Mouse (Mus musculus): ENCODE measurements around the gene Itgb2. TPM values are rescaled to one million over a fixed set of nuclear protein-coding genes. Genes with fewer than 3 reads are reported as not detected.
A peak's percentile ranks its signal among the peaks of the same experiment; 100 is the strongest.

Gene Itgb2
- total RNA-seq, 1 experiment from 2014 or later: 5.8 TPM

DNA sequence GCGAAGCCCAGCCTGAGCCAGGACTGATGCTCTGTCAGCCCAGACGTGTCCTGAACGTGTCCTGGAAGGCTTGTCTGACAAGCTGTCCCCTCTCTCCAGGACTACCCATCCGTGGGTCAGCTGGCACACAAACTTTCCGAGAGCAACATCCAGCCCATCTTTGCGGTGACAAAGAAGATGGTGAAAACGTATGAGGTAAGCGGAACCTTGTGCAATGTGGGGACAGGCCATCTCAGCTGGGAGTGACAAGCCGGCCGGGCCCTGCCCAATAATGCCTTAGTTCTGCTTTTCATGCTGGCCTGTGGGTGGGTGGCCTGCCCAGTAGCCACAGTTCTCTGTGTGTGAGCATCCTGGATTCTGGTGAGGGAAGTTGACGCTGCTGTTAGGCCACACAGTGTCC, 20.8 kb downstream of the Itgb2 start:
- no peak for DNase-seq

DNA sequence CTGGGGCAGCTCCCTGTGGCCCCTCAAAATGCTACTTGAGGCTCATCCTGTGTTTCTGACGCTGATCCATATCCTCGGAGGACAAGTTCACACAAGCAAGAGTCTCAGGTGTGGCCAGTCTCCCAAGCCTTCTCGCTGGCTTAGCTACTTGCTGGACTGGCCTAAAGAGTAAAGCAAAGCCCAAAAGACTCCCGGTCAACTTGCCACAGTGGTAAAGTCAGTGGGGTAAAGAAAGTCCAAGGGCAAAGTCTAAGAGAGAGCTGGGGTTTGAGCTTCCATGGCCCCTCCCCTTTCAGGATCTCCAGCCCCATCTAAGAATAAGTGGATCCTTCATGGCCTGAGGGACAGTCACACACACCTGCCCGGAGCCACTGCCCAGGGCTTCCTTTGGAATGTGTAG, 22.1 kb downstream of the Itgb2 start:
- DNase-seq: no peak

DNA sequence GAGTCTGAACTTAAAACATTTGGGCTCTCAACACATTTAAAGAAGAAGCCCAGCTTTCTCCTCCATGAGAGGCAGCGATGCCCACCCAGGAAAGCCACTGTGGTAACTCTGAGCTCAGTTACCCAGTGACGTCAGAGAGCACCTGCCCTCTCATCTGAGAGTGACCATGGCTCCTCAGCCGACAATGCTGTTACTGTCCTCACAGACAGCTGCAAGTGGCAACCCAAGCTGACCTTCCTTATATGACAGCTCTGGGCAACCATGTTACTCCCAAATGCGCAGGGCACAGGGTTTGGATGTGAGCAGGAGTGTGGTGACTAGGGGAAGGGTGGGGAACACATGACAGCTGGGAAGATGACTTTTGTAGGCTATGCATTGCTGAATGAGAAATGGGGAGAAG, 23.2 kb downstream of the Itgb2 start:
- no peak for DNase-seq

DNA sequence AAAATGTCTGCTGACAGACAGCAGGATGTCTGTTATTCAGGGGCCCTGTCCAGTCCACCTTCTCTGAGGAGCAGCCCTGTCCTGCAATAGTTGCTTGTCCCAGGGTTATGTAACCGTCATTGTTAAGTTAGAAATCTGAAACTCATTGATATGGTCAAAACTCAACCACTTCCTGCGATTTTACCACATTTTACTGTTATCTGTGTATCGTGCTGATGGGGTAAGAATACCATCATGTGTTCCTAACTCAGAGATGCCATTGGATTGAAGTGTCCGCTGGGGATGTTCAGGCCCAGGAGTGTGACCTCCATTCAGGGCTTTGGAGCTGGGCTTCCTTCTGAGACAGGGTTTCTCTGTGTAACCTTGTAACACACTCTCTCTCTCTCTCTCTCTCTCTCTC, 24.9 kb downstream of the Itgb2 start:
- DNase-seq: no peak

GRCm38 (mm10) chr10:77556631-77557030, 26.6 kb downstream of the Itgb2 start:
- no peak for DNase-seq

- DNase-seq: no peak
Observed at GRCm38 (mm10) chr10:77557641-77558040, 27.6 kb downstream of the Itgb2 start.

GRCm38 (mm10) chr10:77560090-77560489, 30.0 kb downstream of the Itgb2 start:
- DNase-seq: no peak

DNA sequence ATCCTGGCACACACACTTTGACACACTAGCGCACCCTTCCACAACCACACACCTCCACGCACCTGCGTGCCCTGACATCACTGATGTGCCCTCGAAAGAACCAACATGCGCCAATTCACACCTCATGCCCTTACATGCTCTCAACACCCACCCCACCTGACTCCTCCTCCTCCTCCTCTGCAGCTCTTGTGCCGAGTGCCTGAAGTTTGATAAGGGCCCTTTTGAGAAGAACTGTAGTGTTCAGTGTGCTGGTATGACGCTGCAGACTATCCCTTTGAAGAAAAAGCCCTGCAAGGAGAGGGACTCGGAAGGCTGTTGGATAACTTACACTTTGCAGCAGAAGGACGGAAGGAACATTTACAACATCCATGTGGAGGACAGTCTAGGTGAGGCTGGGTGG, 30.8 kb downstream of the Itgb2 start:
- DNase-seq: no peak

- no peak for DNase-seq
Observed at GRCm38 (mm10) chr10:77561508-77561907, 31.5 kb downstream of the Itgb2 start.

- DNase-seq: no peak
Observed at GRCm38 (mm10) chr10:77565005-77565404, 35.0 kb downstream of the Itgb2 start.

DNA sequence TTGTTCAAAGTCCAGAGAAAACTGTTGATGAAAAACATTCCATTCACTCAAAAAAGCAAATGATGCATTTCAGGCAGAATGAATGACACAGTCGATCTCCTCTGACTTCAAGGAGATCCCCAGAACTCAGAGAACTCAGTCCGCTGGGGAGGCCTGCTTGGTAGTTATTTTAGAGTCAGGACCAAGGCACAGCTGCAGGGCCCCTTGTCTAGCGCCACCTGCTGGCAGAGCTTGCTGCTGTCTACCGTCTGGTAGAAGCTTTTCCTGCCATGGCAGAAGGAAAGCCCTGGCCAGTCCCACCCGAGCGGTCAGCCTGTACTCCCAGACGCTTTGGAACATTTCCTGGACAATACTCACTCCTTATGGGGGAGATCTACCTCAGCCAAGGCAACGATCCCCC, 36.6 kb downstream of the Itgb2 start:
- DNase-seq: peak; percentile 94

DNA sequence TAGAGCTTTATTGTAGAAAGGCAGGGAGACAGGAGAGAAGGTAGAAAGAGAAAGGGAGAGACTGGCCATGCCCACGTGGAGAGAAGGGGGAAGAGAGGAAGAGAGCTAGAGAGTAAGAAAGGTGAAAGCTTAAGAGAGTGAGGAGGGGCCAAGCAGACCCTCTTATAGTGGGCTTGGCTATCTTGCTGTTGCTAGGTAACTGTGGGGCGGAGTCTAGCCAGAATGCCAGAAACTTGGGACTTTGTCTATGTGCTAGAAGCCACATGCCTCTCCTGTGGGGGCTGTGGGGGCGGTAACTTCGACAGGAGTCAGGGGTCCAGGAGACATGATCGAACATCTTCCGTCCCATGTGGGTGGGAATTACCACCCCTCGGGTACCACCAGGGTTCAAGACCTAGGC, 39.4 kb downstream of the Itgb2 start:
- no peak for DNase-seq

DNA sequence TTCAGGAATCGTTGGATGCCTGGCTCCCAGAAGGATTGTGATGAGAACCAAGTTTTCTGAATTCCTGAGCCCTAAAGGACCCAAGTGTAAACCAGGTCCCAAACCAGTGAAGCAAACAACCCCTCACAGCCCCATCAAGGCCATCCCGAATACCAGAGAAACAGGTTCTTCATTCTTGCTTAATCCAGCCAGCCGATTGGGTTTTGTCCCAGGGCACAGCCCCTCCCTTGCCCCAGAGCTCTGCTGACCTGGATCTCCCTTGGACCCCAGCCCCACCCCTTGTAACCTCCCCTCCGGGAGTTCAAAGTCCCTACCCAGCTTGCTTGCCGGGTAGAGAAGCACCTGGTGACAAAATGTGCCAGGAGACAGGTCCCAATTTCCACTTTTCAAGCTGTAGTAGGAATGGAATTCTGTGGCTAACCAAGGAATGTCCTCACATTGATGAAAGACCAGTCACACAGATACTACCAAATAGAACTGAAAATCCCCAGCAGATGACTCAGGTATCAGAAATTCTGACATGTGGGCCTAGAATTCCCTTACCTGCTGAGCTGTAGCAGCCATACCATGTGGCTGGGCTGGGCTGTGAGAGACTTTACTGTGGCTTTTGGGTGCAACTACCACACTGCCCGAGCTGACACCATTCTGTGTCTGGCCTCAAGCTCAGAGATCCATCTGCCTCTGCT, 40.1 kb downstream of the Itgb2 start:
- DNase-seq: no peak

- no peak for DNase-seq
Observed at GRCm38 (mm10) chr10:77572225-77572624, 42.2 kb downstream of the Itgb2 start.

DNA sequence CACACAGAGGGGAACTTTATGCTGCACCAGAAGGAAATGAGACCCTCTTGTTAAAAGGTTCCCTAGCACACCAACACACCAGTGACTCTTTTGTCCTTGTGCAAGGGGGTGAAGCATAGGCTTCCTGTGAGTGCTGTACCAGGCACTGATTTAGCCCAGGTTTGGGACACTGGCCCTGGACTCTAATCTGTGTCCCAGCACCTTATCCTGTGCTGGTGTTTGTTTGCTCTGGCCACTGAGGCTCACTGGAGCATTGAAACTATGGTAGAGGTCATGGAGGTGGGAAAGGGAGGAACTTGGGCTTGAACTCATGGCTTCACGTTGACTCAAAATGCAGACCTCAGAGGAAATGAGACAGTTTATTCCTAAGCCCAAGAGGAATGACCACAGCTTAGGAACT, 43.1 kb downstream of the Itgb2 start:
- no peak for DNase-seq

DNA sequence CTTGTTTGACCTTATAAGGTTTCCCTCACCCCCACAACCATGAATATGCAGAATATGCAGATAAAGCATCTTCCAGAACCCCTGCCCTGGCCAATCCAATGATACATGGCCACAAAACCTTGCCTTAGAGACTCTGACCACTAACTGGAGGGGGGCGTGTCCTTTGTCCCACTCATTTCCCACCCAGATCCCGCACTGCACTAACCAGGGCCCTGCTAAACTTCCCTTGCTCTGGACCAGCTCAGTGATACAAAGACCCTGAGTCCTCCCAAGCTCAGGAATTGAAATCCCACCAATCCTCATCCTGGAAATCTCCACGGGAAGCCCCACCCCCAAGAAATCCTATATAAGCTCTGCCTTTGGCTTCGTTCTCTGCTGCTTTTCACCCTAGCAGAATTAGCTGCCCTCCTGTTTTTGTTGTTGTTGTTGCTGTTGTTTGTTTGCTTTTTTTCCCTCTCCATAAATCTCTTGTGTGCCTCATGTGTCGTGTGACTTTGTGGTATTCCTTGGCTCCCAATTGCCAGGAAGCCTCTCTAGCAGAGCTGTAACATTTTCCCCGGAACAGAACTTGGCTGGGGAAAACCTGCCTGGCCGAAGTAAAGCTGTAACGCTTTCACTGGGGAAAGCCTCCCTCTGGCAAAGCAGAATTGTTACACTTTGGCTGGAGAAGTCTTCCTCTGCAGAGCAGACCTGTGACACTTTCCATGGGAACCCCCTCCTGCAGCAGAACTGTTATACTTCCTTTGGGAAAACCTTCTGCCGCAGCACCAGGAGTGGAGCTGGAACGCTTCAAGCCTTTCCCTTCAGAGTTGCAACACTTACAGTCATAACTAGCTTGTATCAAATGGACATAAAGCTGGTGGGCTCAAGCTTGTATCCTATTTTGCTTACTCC, 50.2 kb downstream of the Itgb2 start:
- no peak for DNase-seq

DNA sequence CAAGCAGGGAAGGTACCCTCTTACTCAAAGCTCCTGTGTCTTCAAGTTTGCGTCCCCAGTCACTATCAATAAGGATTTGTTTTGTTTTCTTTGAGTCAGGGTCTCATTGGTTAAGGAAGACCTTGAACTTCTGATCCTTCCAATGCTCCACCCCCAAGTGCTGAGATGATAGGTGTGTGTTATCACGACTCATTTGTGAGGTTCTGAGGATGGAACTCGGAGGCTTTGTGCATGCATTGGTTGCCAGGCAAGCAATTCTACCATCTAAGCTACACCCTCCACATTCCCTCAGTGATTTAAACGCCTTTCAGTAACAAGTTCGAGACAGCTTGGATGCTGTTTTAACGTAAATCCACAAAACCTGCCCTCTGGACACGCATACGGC, 51.0 kb downstream of the Itgb2 start:
- DNase-seq: no peak

DNA sequence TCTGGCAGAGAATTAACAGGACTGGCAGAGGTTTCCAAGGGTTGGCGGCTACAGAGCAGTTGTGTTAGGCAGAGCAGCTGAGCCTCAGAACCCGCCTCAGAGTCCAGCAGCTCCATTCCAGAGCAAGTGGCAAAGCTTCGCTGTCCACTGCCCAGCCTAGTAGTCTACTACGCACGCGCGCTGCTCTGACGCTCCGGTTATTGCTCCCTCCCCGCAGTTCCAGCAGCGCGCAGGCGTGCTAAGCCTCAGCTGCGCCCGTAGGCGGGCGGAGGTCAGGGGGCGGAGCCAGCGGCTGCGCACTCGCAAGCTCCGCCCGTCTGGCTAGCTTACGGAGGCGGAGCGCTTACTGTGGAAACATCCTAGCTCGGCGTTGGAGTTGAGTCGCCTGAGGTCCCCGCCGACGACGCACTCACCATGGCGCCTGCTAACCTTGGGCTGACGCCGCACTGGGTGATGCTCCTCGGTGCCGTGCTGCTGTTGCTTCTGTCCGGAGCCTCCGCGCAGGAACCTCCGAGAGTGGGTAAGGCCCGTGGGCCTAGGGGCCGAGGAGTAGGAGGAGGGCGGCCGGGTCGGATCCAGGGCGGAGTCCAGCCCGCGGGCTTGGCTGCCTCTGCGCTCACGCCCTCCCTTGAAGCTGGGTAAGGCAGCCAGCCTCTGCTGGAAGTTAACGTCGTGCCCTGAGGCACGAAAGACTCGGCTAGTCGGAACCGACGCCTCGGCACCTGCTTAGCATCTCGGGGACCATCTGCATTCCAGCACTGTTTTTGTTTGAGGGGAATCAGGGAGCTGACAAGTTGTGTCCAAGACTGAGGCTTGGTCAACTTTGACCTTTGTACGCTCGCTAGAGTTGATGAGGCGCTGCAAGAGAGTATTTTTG, 51.6 kb downstream of the Itgb2 start, which contains the start of gene Pttg1ip:
Pttg1ip (plus strand) TSS at position 313 of the 877 bp plus-strand sequence.
- DNase-seq: peak; percentile 98

DNA sequence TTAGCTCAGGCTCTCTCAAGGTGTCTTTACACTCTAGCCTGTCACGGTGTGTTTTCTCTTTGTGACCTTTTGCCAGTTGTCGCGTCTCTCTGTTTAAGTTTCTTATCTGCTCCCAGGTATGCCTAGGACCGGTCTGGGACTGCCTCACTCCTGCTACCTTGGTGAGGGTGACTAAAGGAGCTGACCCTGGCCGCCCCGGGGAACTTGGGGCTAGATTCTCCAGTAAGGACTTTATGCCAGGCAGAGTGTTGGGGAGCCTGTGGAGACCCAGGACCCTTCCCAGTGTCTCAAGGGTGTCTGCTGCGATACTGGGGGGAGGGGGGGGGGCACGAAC, 52.2 kb downstream of the Itgb2 start:
- DNase-seq: peak; percentile 34

DNA sequence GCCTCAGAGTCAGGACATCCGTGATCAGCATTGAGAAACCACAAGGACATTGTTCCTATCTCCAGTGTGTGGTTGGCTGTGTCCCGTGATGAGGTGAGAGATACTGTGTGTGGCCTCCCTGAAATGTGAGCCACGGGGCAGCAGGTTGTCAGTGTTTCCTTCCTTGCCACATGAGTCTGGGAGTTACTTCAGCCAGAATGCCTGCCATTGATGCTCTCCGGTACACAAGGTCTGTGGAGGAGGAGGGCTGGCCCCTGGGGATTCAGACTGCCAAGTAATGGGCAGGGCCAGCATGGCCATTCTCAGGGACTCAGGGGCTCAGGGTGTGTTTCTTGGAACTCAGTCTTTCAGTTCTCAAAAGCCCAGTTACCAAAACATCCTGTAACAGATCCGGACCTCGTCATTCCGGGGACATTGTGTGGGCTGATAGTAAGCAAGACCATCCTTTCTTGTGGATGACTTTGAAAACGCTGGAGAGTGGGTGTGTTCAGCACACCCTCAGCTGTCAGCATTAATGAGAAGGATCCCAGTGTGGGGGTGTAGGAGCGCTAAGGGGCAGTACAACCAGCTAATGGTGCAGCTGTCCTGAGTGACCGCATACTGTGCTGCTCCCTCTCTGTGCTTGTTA, 53.9 kb downstream of the Itgb2 start:
- DNase-seq: peak; percentile 53

GRCm38 (mm10) chr10:77586637-77587036, 56.6 kb downstream of the Itgb2 start:
- no peak for DNase-seq

DNA sequence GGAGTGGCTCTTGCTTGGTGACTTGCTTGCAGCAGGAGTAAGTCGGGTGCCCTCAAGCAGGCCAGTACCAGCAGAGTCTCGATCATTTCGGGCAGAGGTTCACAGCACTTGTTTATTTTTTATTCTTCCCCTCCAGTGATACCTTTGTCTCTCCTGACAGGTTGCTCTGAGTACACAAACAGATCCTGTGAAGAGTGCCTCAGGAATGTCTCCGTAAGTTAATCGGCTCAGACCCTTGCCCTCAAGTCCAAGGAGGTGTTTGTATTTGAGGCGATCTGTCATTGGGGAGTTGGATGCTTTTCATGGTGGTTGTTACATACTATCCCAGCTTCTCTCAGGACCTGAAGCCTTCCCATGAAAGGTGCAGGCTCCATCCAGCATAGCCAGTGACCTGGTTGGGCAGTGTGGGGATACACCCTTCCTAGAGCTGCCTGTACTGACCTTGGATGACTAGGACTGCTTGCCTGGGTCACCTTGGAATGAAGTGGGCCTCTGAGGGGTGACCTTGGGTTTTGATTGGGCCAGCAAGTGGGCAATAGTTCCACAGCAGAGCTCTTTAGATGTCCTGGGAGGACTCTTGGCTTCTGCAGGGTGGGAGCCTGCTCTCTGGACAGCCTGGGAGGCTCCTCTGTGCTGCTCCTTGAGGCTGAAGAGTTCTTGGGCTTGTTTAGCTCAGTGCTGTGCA, 57.2 kb downstream of the Itgb2 start:
- DNase-seq: peak; percentile 56

Data from adrenal gland, postnatal 14 days (tissue).